Mouse (Mus musculus) neural tube, embryonic 13.5 days (tissue): Measurements from ENCODE around the gene Ntn4. TPM values are rescaled to one million over a fixed set of nuclear protein-coding genes. Genes with fewer than 3 reads are reported as not detected.

Experiments
- ATAC-seq: fragments of 200-750 bp; cut with Nextera tagmentation; 2 replicates; pipeline ENCODE4 v1.8.0; 2017; ENCODE audit warnings: low read depth, mild to moderate bottlenecking, moderate TSS enrichment, moderate library complexity
- H3K27ac ChIP-seq: fragments of 300-500 bp; sonication (generic); replicated peaks from 2 replicates; pipeline ENCODE4 v1.5.1; 2015; ENCODE audit warnings: moderate library complexity, mild to moderate bottlenecking, inconsistent platforms
- H3K27me3 ChIP-seq: fragments of 300-500 bp; sonication (generic); 2 replicates; pipeline ENCODE4 v1.6.1; 2015; ENCODE audit warnings: mild to moderate bottlenecking, inconsistent platforms
- H3K36me3 ChIP-seq: fragments of 300-500 bp; sonication (generic); 2 replicates; pipeline ENCODE4 v1.6.1; 2015; ENCODE audit warnings: mild to moderate bottlenecking, inconsistent platforms
- H3K4me1 ChIP-seq: fragments of 300-500 bp; sonication (generic); replicated peaks from 2 replicates; pipeline ENCODE4 v1.6.1; 2015; ENCODE audit warnings: inconsistent platforms
- H3K4me2 ChIP-seq: fragments of 300-500 bp; sonication (generic); 2 replicates; pipeline ENCODE4 v1.6.1; 2015; ENCODE audit warnings: inconsistent platforms, mild to moderate bottlenecking, moderate library complexity
- H3K4me3 ChIP-seq: fragments of 300-500 bp; sonication (generic); 2 replicates; pipeline ENCODE4 v1.5.1; 2015; ENCODE audit warnings: mild to moderate bottlenecking, inconsistent platforms
- H3K9ac ChIP-seq: fragments of 300-500 bp; sonication (generic); 2 replicates; pipeline ENCODE4 v1.6.1; 2015; ENCODE audit warnings: moderate library complexity, mild to moderate bottlenecking, inconsistent platforms
- H3K9me3 ChIP-seq: fragments of 300-500 bp; sonication (generic); 2 replicates; pipeline ENCODE4 v1.6.1; 2016; ENCODE audit warnings: inconsistent platforms
- WGBS: fragments of 180-500 bp; shearing (Covaris S2); methylation state at CpG from one replicate; pipeline ENCODE4 v1.1.7; 2015; 5-methylcytosine and 5-hydroxymethylcytosine counted together
- polyA plus RNA-seq: library from polyadenylated mRNA; unstranded; fragments of >200 nt; fragmentation: Nextera tagmentation; extraction: Ambion mirVana; gene quantifications from 2 replicates; pipeline ENCODE4 v1.2.1, GENCODE M21; 2015

The Ntn4 gene
- polyA plus RNA-seq, 1 experiment from 2014 or later = 0.93 TPM

- H3K27ac ChIP-seq = no peak overlapping the region
- no peaks in the 10 kb centered on the region for H3K36me3 ChIP-seq
- H3K4me2 ChIP-seq = 0 out of 2 replicates have a peak overlapping the region, but pooled peaks have one; percentile 9
- no peak overlapping the region for H3K4me3 ChIP-seq
- no peaks in the 10 kb centered on the region for H3K4me1 ChIP-seq
- 63% methylated on average over 21 of the region's 21 CpGs for WGBS
- H3K27me3 ChIP-seq = no peaks in the 10 kb centered on the region
- H3K9me3 ChIP-seq = 0 out of 2 replicates have a peak, but pooled peaks cover 2% of the 10 kb centered on the region
- no peak for ATAC-seq
- no peak overlapping the region for H3K9ac ChIP-seq
These were observed 54.7 kb downstream of the Ntn4 start for GRCm38 (mm10) chr10:93695043-93695791.

GRCm38 (mm10) chr10:93696001-93696400 lies 55.5 kb downstream of the Ntn4 start:
- ATAC-seq = no peak
- Histone ChIP-seq H3K4me2 (no peak overlapping the region), H3K27me3 (no peaks in the 10 kb centered on the region), H3K4me1 (no peaks in the 10 kb centered on the region), H3K4me3 (no peak overlapping the region), H3K9ac (no peak overlapping the region), H3K27ac (no peak overlapping the region), H3K36me3 (no peaks in the 10 kb centered on the region), H3K9me3 (0 out of 2 replicates have a peak, but pooled peaks cover 2% of the 10 kb centered on the region)
- 94% methylated on average over 4 of the region's 4 CpGs for WGBS

GRCm38 (mm10) chr10:93697866-93698483 lies 57.5 kb downstream of the Ntn4 start:
- H3K4me3 ChIP-seq = no peak overlapping the region
- 90% methylated on average over 10 of the region's 10 CpGs for WGBS
- H3K36me3 ChIP-seq = no peaks in the 10 kb centered on the region
- H3K9ac ChIP-seq = no peak overlapping the region
- H3K4me1 ChIP-seq = no peaks in the 10 kb centered on the region
- H3K9me3 ChIP-seq = 0 out of 2 replicates have a peak, but pooled peaks cover 2% of the 10 kb centered on the region
- no peak overlapping the region for H3K27ac ChIP-seq
- H3K4me2 ChIP-seq = no peak overlapping the region
- no peaks in the 10 kb centered on the region for H3K27me3 ChIP-seq
- ATAC-seq = no peak

- WGBS = 78% methylated on average over 10 of the region's 10 CpGs
- no peak overlapping the region for H3K4me2 ChIP-seq
These were observed 59.4 kb downstream of the Ntn4 start for GRCm38 (mm10) chr10:93699689-93700478.

GRCm38 (mm10) chr10:93700589-93701363 lies 60.3 kb downstream of the Ntn4 start:
- Histone ChIP-seq H3K9ac (no peak overlapping the region), H3K9me3 (no peaks in the 10 kb centered on the region), H3K27ac (no peak overlapping the region), H3K4me3 (no peak overlapping the region), H3K4me2 (no peak overlapping the region), H3K4me1 (no peaks in the 10 kb centered on the region), H3K27me3 (no peaks in the 10 kb centered on the region), H3K36me3 (no peaks in the 10 kb centered on the region)
- ATAC-seq = no peak
- 85% methylated on average over 21 of the region's 21 CpGs for whole genome bisulfite sequencing

More at GRCm38 (mm10) chr10:93699689-93700478, 59.4 kb downstream of the Ntn4 start:
- H3K9ac ChIP-seq = no peak overlapping the region
- H3K36me3 ChIP-seq = no peaks in the 10 kb centered on the region
- H3K4me3 ChIP-seq = no peak overlapping the region
- no peak for ATAC-seq
- no peaks in the 10 kb centered on the region for H3K27me3 ChIP-seq
- no peak overlapping the region for H3K27ac ChIP-seq
- H3K9me3 ChIP-seq = no peaks in the 10 kb centered on the region
- no peaks in the 10 kb centered on the region for H3K4me1 ChIP-seq

- Histone ChIP-seq H3K4me2 (no peak overlapping the region), H3K4me3 (no peak overlapping the region), H3K4me1 (peaks cover 5% of the 10 kb centered on the region; the same call in 1 of the 2 replicates), H3K36me3 (no peaks in the 10 kb centered on the region), H3K27ac (no peak overlapping the region), H3K27me3 (no peaks in the 10 kb centered on the region), H3K9me3 (no peaks in the 10 kb centered on the region), H3K9ac (no peak overlapping the region)
- no peak for ATAC-seq
- WGBS = 88% methylated on average over 4 of the region's 4 CpGs
These were observed 63.5 kb downstream of the Ntn4 start for GRCm38 (mm10) chr10:93703946-93704345.

- peaks cover 29% of the 10 kb centered on the region for H3K36me3 ChIP-seq
- H3K4me1 ChIP-seq = peaks cover 5% of the 10 kb centered on the region; the same call in 1 of the 2 replicates
- ATAC-seq = no peak
- no peak overlapping the region for H3K9ac ChIP-seq
- no peak overlapping the region for H3K27ac ChIP-seq
- H3K9me3 ChIP-seq = no peaks in the 10 kb centered on the region
- WGBS = 69% methylated on average over 21 of the region's 21 CpGs
- H3K4me3 ChIP-seq = no peak overlapping the region
- no peaks in the 10 kb centered on the region for H3K27me3 ChIP-seq
- no peak overlapping the region for H3K4me2 ChIP-seq
These were observed 66.9 kb downstream of the Ntn4 start for GRCm38 (mm10) chr10:93707149-93708075.

GRCm38 (mm10) chr10:93708076-93708473 lies 67.6 kb downstream of the Ntn4 start:
- no peaks in the 10 kb centered on the region for H3K27me3 ChIP-seq
- H3K36me3 ChIP-seq = peaks cover 35% of the 10 kb centered on the region
- no peak overlapping the region for H3K27ac ChIP-seq
- H3K4me3 ChIP-seq = no peak overlapping the region
- ATAC-seq = no peak
- H3K9ac ChIP-seq = no peak overlapping the region
- H3K9me3 ChIP-seq = no peaks in the 10 kb centered on the region
- peaks cover 5% of the 10 kb centered on the region; the same call in 1 of the 2 replicates for H3K4me1 ChIP-seq
- H3K4me2 ChIP-seq = no peak overlapping the region
- 86% methylated on average over 6 of the region's 6 CpGs for WGBS

- H3K9me3 ChIP-seq = no peaks in the 10 kb centered on the region
- no peak for ATAC-seq
- H3K27me3 ChIP-seq = no peaks in the 10 kb centered on the region
- no peak overlapping the region for H3K27ac ChIP-seq
- H3K4me1 ChIP-seq = peaks cover 5% of the 10 kb centered on the region; the same call in 1 of the 2 replicates
- H3K9ac ChIP-seq = no peak overlapping the region
- H3K4me2 ChIP-seq = no peak overlapping the region
- peaks cover 35% of the 10 kb centered on the region for H3K36me3 ChIP-seq
- 88% methylated on average over 5 of the region's 5 CpGs for WGBS
- no peak overlapping the region for H3K4me3 ChIP-seq
These were observed 68.0 kb downstream of the Ntn4 start for GRCm38 (mm10) chr10:93708515-93708914.

GRCm38 (mm10) chr10:93709536-93709935 lies 69.1 kb downstream of the Ntn4 start:
- Histone ChIP-seq H3K4me2 (no peak overlapping the region), H3K27ac (no peak overlapping the region), H3K4me3 (no peak overlapping the region), H3K27me3 (no peaks in the 10 kb centered on the region), H3K36me3 (peaks cover 42% of the 10 kb centered on the region), H3K9ac (no peak overlapping the region), H3K4me1 (peaks cover 5% of the 10 kb centered on the region; the same call in 1 of the 2 replicates), H3K9me3 (no peaks in the 10 kb centered on the region)
- ATAC-seq = no peak
- WGBS = 88% methylated on average over 8 of the region's 8 CpGs
